Mouse (Mus musculus) heart, embryonic 14.5 days (tissue): ENCODE measurements around the gene Hist1h1c. TPM values are rescaled to one million over a fixed set of nuclear protein-coding genes. Genes with fewer than 3 reads are reported as not detected.

Source experiments
- ATAC-seq: fragments of 200-750 bp; cut with Nextera tagmentation; 2 replicates; pipeline ENCODE4 v1.8.0; 2017; ENCODE audit warnings: low read depth, moderate TSS enrichment; ENCODE audit not compliant: insufficient number of reproducible peaks, insufficient read depth, low FRiP score
- H3K27ac ChIP-seq, 2 experiments: fragments of 200-500 bp in 1 of 2; fragments of 300-500 bp in 1 of 2; sonication (generic) in 1 of 2; replicated peaks in 1 of 2; 2 replicates each; pipeline ENCODE4 v1.5.1; 2012 to 2014; ENCODE audit warnings: low read depth in 2 of 2, low read length in 2 of 2, control low read depth in 1 of 2, mild to moderate bottlenecking in 1 of 2, mixed read lengths in 1 of 2; ENCODE audit not compliant: control insufficient read depth in 1 of 2, insufficient read depth in 1 of 2
- H3K27me3 ChIP-seq: fragments of 300-500 bp; sonication (generic); 2 replicates; pipeline ENCODE4 v1.6.1; 2014; ENCODE audit warnings: mild to moderate bottlenecking, low read length, control low read depth; ENCODE audit not compliant: control insufficient read depth, insufficient read depth
- H3K36me3 ChIP-seq: fragments of 300-500 bp; sonication (generic); 2 replicates; pipeline ENCODE4 v1.6.1; 2014; ENCODE audit warnings: mild to moderate bottlenecking, control low read depth, low read length, mixed read lengths; ENCODE audit not compliant: control insufficient read depth, insufficient read depth
- H3K4me1 ChIP-seq, 2 experiments: fragments of 200-500 bp in 1 of 2; fragments of 300-500 bp in 1 of 2; sonication (generic) in 1 of 2; 2 replicates each; pipeline ENCODE4 v1.6.1; 2012 to 2014; ENCODE audit warnings: low read length in 2 of 2, control low read depth in 1 of 2, mixed read lengths in 1 of 2; ENCODE audit not compliant: control insufficient read depth in 2 of 2, insufficient read depth in 2 of 2
- H3K4me2 ChIP-seq: fragments of 300-500 bp; sonication (generic); 2 replicates; pipeline ENCODE4 v1.6.1; 2014; ENCODE audit warnings: mild to moderate bottlenecking, low read length
- H3K4me3 ChIP-seq, 2 experiments: fragments of 200-500 bp in 1 of 2; fragments of 300-500 bp in 1 of 2; sonication (generic) in 1 of 2; 2 replicates each; pipeline ENCODE4 v1.5.1; 2012 to 2014; ENCODE audit warnings: low read length in 2 of 2, mild to moderate bottlenecking in 2 of 2, control low read depth in 1 of 2, low read depth in 1 of 2, moderate library complexity in 1 of 2; ENCODE audit not compliant: control insufficient read depth in 1 of 2, insufficient read depth in 1 of 2
- H3K9ac ChIP-seq: fragments of 300-500 bp; sonication (generic); 2 replicates; pipeline ENCODE4 v1.6.1; 2014; ENCODE audit warnings: mild to moderate bottlenecking, low read length
- H3K9me3 ChIP-seq: fragments of 300-500 bp; sonication (generic); 2 replicates; pipeline ENCODE4 v1.6.1; 2016; ENCODE audit warnings: low read length, control low read depth; ENCODE audit not compliant: control insufficient read depth
- WGBS: fragments of 180-500 bp; shearing (Covaris S2); extraction: QIAGEN DNeasy Blood & Tissue Kit; methylation state at CpG from one replicate; pipeline ENCODE4 v1.1.7; 2014; 5-methylcytosine and 5-hydroxymethylcytosine counted together
- polyA plus RNA-seq: library from polyadenylated mRNA; unstranded; fragments of >200 nt; fragmentation: Nextera tagmentation; extraction: Ambion mirVana; gene quantifications from 2 replicates; pipeline ENCODE4 v1.2.1, GENCODE M21; 2014

Hist1h1c gene
- polyA plus RNA-seq, 1 experiment from 2014 or later = 43.9 TPM

GRCm38 (mm10) chr13:23705751-23706356 lies 32.8 kb upstream of the Hist1h1c start:
- Histone ChIP-seq H3K27me3 (no peaks in the 10 kb centered on the region), H3K4me3 (no peak overlapping the region), H3K4me1 (peaks cover 7 to 18% of the 10 kb centered on the region in 2 experiments), H3K9me3 (no peaks in the 10 kb centered on the region), H3K4me2 (no peak overlapping the region), H3K27ac (no peak overlapping the region), H3K9ac (no peak overlapping the region), H3K36me3 (no peaks in the 10 kb centered on the region)
- ATAC-seq = no peak
- 80% methylated on average over 7 of the region's 7 CpGs for WGBS

- Histone ChIP-seq H3K27ac (no peak overlapping the region), H3K36me3 (no peaks in the 10 kb centered on the region), H3K9ac (no peak overlapping the region), H3K4me3 (no peak overlapping the region), H3K4me1 (peaks cover 7 to 15% of the 10 kb centered on the region in 2 experiments), H3K4me2 (no peak overlapping the region), H3K27me3 (no peaks in the 10 kb centered on the region), H3K9me3 (no peaks in the 10 kb centered on the region)
- no peak for ATAC-seq
- 92% methylated on average over 12 of the region's 12 CpGs for WGBS
Measured at GRCm38 (mm10) chr13:23706771-23707170, 31.8 kb upstream of the Hist1h1c start.

- no peak overlapping the region for H3K4me3 ChIP-seq
- no peaks in the 10 kb centered on the region for H3K36me3 ChIP-seq
- H3K9ac ChIP-seq = no peak overlapping the region
- 76% methylated on average over 4 of the region's 4 CpGs for WGBS
- H3K9me3 ChIP-seq = no peaks in the 10 kb centered on the region
- H3K27ac ChIP-seq = peak overlapping the region; percentile 46 to 59
- H3K4me2 ChIP-seq = no peak overlapping the region
- H3K4me1 ChIP-seq = peaks cover 7 to 15% of the 10 kb centered on the region in 2 experiments
- H3K27me3 ChIP-seq = no peaks in the 10 kb centered on the region
- no peak for ATAC-seq
Measured at GRCm38 (mm10) chr13:23708041-23708440, 30.6 kb upstream of the Hist1h1c start.

- Histone ChIP-seq H3K36me3 (no peaks in the 10 kb centered on the region), H3K9me3 (no peaks in the 10 kb centered on the region), H3K27me3 (no peaks in the 10 kb centered on the region), H3K27ac (peak overlapping the region in 1 of 2 experiments; percentile 59; a peak in 2 of 4 replicates), H3K4me2 (no peak overlapping the region), H3K4me3 (no peak overlapping the region), H3K9ac (no peak overlapping the region), H3K4me1 (peaks cover 7 to 15% of the 10 kb centered on the region in 2 experiments)
- 47% methylated on average over 4 of the region's 4 CpGs for WGBS
- no peak for ATAC-seq
Measured at GRCm38 (mm10) chr13:23708654-23709053, 30.0 kb upstream of the Hist1h1c start.

DNA sequence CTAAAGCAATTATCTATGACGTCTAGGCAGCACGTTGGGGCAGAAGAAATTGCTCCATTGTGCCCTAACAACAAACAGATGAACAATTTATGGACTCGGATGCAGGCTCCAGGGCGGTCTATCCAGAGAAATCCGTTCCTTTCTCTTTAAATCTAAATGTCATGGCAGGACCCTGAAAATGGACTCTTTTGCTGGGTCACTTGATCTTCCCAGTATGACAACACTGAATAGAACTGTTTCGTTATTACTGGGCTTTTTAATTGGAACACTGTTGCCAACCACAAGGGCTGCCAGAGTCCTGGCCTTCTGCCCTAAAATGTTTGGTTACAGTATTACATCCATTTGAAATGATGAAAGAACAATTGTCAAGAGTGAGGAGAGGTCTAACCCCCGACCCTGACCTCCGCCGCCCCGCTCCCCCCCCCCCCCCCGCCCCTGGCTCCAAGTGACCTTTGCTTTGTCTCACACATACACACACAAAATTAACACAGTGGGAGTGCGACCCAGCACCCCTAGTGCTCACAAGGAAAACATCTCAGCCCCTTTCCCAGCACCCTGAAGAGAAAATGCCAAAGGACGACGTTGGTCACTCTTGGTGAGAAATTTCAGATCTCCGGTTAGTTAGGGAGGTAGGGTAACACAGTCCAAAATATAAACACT lies 28.8 kb upstream of the Hist1h1c start:
- WGBS = 28% methylated on average over 15 of the region's 15 CpGs
- ATAC-seq = no peak
- H3K9me3 ChIP-seq = no peaks in the 10 kb centered on the region

DNA sequence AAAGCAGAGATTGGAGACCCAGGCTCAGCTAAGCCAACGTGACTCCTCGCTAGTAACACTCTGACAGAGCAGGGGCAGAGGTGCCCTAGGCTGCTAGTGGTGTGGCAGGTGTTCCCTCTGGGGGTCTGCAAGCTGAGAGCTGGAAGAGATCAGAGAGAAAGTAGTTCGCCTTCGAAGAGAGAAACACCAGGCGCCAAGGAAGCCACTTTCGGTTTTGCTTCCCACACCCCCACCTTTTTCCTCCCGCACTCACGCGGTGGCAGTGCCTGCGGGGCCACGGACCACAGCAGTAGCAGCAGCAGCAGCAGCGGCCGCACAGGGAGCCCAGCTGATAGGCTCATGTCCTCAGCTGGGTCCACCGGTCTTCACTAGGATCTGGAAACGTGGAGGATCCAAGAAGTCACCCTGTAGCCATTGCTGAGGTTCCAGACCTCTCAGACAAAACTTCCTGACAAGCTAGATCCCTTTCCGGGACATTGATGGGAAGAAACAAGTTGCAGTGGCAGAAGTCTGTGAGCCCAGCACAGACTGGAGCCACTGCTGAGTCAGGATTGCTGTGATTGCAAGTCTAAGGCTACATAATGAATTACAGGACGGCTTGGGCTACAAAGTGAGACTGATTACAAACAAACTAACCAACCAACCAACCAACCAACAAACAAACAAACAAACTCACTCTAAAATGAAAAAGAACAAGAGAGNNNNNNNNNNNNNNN lies 28.1 kb upstream of the Hist1h1c start, which contains the start of gene Hfe:
Hfe (minus strand) TSS at position 481 of the 716 bp plus-strand sequence.
- H3K36me3 ChIP-seq = no peaks in the 10 kb centered on the region
- no peaks in the 10 kb centered on the region for H3K27me3 ChIP-seq
- peak within 1 kb of the TSS; percentile 31 to 39 for H3K27ac ChIP-seq
- H3K9me3 ChIP-seq = no peaks in the 10 kb centered on the region
- H3K9ac ChIP-seq = peak within 1 kb of the TSS; percentile 80
- ATAC-seq = 0 out of 2 replicates have a peak, but pooled peaks have one; percentile 35
- H3K4me3 ChIP-seq = peak within 1 kb of the TSS; percentile 53 to 60
- WGBS = 3% methylated on average over 17 of the region's 17 CpGs
- H3K4me2 ChIP-seq = peak within 1 kb of the TSS; percentile 79
- H3K4me1 ChIP-seq = peaks cover 7 to 15% of the 10 kb centered on the region in 2 experiments

More for the DNA sequence above, 28.8 kb upstream of the Hist1h1c start:
- Histone ChIP-seq H3K4me2 (peak overlapping the region; percentile 79), H3K4me1 (peaks cover 7 to 15% of the 10 kb centered on the region in 2 experiments), H3K36me3 (no peaks in the 10 kb centered on the region), H3K27me3 (no peaks in the 10 kb centered on the region), H3K4me3 (peak overlapping the region; percentile 53 to 60), H3K27ac (peak overlapping the region; percentile 31 to 39; a peak in 3 of 4 replicates), H3K9ac (peak overlapping the region; percentile 80)

DNA sequence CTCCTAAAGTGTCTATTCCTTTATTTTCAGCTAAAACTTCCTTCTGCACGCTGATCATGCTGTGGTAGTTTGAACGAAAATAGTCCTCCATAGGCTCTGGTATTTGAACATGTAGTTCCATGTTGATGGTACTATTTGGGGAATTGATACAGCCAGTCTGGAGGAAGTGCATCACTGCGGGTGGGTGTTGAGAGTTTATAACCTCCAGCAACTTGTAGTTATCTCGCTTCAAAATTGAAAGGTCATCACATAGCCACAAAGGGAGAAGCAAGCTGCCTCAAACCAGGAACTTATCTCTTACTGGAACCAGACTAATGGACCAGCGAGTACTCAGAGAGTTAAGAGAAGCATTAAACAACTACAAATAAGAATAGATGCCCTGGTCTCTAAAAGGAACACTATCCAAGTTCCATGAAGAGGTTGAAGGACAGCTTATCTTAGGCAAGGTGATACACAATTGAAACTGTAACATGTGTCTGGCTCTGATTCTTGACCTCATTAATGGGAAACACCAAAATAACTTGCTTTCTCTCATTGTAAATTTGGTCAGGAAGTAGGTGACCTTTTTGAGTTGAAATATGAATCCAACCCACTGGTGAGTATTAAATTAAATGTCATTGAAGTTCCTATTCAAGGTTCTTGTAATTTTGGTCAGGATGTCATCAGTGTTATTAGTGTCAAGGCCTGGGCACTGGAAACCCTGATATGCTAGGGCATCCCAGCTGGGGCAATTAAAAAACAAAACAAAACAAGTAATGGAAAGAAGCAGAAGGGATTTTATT lies 22.2 kb upstream of the Hist1h1c start:
- Histone ChIP-seq H3K4me2 (no peak overlapping the region), H3K27ac (no peak overlapping the region), H3K9me3 (no peaks in the 10 kb centered on the region), H3K9ac (no peak overlapping the region), H3K27me3 (no peaks in the 10 kb centered on the region), H3K4me3 (no peak overlapping the region), H3K4me1 (no peaks in the 10 kb centered on the region; a peak in 1 of 4 replicates), H3K36me3 (no peaks in the 10 kb centered on the region)
- 46% methylated on average over 5 of the region's 5 CpGs for WGBS
- no peak for ATAC-seq
